Mouse (Mus musculus): ENCODE results near the gene Rasgef1b.
A peak's percentile ranks its signal among the peaks of the same experiment; 100 is the strongest.

DNA sequence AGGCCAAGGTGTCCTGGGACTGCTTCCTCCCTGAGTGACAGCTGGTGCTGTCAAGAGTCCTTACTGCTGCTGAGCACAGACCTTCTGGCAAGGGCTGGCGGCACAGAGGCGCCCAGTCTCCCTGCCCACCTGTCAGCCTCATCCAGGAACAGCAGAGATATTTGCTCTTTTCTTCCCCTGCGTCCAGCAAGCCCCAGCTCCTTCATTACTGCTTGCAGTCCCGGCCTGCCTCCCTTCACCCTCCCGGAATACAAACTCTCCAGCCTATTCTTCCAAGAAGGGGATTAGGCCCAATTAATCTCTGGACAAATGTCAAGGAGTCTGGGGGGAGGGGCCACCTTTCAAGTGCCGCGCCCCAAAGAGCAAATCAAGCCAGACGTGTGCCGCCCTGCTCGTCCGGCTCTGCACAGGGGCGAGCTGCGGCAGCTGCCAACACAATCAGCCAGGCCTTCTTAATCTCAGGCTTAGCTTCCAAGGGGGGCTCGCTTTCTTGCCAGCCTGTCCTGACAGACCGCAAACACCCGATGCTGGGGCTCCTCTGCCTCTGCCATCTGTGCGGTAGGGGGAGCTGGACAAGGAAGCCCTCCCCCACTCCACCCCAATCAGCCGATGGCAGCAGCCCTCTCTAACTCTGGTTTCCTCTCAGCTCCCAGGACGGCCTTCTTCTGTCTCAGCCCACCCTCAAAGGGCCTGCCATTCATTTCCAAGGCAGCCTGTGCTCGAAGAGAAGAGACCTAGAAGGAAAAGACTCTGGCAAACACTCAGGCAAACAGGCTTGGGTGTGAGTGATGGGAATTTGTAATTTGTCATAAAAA is 249.4 kb downstream of the Rasgef1b start:
- TF ChIP-seq POLR2A (IDR thresholded peaks at IDR 0.05; ENCODE audit: insufficient read length, low read depth) (no peak), TCF12 (IDR thresholded peaks at IDR 0.05; ENCODE audit: insufficient read depth, poor library complexity, severe bottlenecking) (peak; percentile 1), E2F4 (IDR thresholded peaks at IDR 0.05; ENCODE audit: insufficient read depth) (no peak), POLR2AphosphoS2 (IDR thresholded peaks at IDR 0.05; ENCODE audit: insufficient read length, low read depth) (no peak), USF1 (IDR thresholded peaks at IDR 0.05; ENCODE audit: low read depth) (no peak), MYOD1 (IDR thresholded peaks at IDR 0.05; ENCODE audit: control insufficient read depth in 1 of 3, insufficient read length in 2 of 3, low read depth in 2 of 3) (peak in 2 of 3 experiments; percentile 67 to 72), TCF3 (IDR thresholded peaks at IDR 0.05; ENCODE audit: insufficient read length, low read depth) (no peak)
